Comparison of ENCODE assay signal across 9 mouse cellular contexts in genomic region chr14:68198802-68199201, GRCm38 (mm10).
DNase-seq lines count a peak whose midpoint lies in the region; ATAC-seq lines count a peak whose summit lies in the region.
"Had no signal": no experiment of that assay in that cellular context is flagged by ENCODE, and none has a peak within 500 bp of the region (broad histone marks: within the 10 kb centered on the region; RNA-seq: fewer than 3 reads in every experiment).

No protein-coding gene starts in this region.

- H3K36me3 ChIP-seq in forebrain, embryonic 14.5 days (ENCODE audit: control insufficient read depth, insufficient read depth, low read length): no peaks in the 10 kb centered on the region
- H3K36me3 ChIP-seq in midbrain, embryonic 15.5 days (replicated peaks): no peaks in the 10 kb centered on the region

- WGBS in forebrain, embryonic 14.5 days: 6% methylated on average over 8 of the region's 8 CpGs
- 9% methylated on average over 8 of the region's 8 CpGs for WGBS in midbrain, embryonic 15.5 days

- H3K4me3 ChIP-seq in forebrain, embryonic 14.5 days (ENCODE audit: low read depth, low read length): no peak overlapping the region
- H3K4me3 ChIP-seq in midbrain, embryonic 15.5 days: 0 out of 2 replicates have a peak overlapping the region, but pooled peaks have one; percentile 10

- H3K4me2 ChIP-seq in forebrain, embryonic 14.5 days (ENCODE audit: low read length): peak overlapping the region; percentile 27; the same call in 1 of the 2 replicates
- peak overlapping the region; percentile 34 for H3K4me2 ChIP-seq in midbrain, embryonic 15.5 days

- no peak overlapping the region for H3K9ac ChIP-seq in forebrain, embryonic 14.5 days (ENCODE audit: low read length)
- H3K9ac ChIP-seq in midbrain, embryonic 15.5 days: peak overlapping the region; percentile 16

- peaks cover 19% of the 10 kb centered on the region for H3K4me1 ChIP-seq in forebrain, embryonic 14.5 days (ENCODE audit: control insufficient read depth, insufficient read depth, low read length)
- peaks cover 24% of the 10 kb centered on the region for H3K4me1 ChIP-seq in midbrain, embryonic 15.5 days

- peak; percentile 13 for DNase-seq in kidney, postnatal 10 days
- DNase-seq in kidney, adult 11 months: no peak
- DNase-seq in embryo, embryonic 10.5 days (ENCODE audit: low spot score): peak; percentile 28
- peak; percentile 46 for DNase-seq in forebrain, embryonic 14.5 days (ENCODE audit: low spot score)
- no peak for DNase-seq in testis, postnatal 14 days (ENCODE audit: low spot score)
- DNase-seq: kidney, adult 18-20 months; lung, postnatal 14 days had no signal

- H3K27ac ChIP-seq in forebrain, embryonic 14.5 days (ENCODE audit: low read depth, low read length): no peak overlapping the region
- 0 out of 2 replicates have a peak overlapping the region, but pooled peaks have one; percentile 3 for H3K27ac ChIP-seq in midbrain, embryonic 15.5 days

- no peaks in the 10 kb centered on the region for H3K27me3 ChIP-seq in forebrain, embryonic 14.5 days (replicated peaks; ENCODE audit: control insufficient read depth, insufficient read depth, low read length)
- H3K27me3 ChIP-seq in midbrain, embryonic 15.5 days (replicated peaks): no peaks in the 10 kb centered on the region

- no peaks in the 10 kb centered on the region for H3K9me3 ChIP-seq in forebrain, embryonic 14.5 days (replicated peaks; ENCODE audit: control insufficient read depth, low read length)
- no peaks in the 10 kb centered on the region for H3K9me3 ChIP-seq in midbrain, embryonic 15.5 days

- no peak for ATAC-seq in forebrain, embryonic 14.5 days
- peak; percentile 57; the same call in 1 of the 2 replicates for ATAC-seq in midbrain, embryonic 15.5 days (replicated peaks)
- no peak for ATAC-seq in monocyte, adult 5-6 weeks (replicated peaks; ENCODE audit: insufficient number of reproducible peaks, low FRiP score, low TSS enrichment, poor library complexity, severe bottlenecking)

Comparison
In these comparisons a context has a peak if more than half of its experiments do, and no peak if none do; other contexts are left out.
1. DNase-seq: peak in kidney, postnatal 10 days (single experiment), embryo, embryonic 10.5 days (single experiment) and forebrain, embryonic 14.5 days (single experiment); none in kidney, adult 11 months (single experiment) and testis, postnatal 14 days (single experiment).